25 mouse cellular contexts compared by ENCODE assay signal in genomic region chr2:78845717-78846116, GRCm38 (mm10). TPM values are rescaled to one million over a fixed set of nuclear protein-coding genes. Genes with fewer than 3 reads are reported as not detected.
DNase-seq lines count a peak whose midpoint lies in the region; ATAC-seq and TF ChIP-seq lines count a peak whose summit lies in the region.
"Had no signal": no experiment of that assay in that cellular context is flagged by ENCODE, and none has a peak within 500 bp of the region (broad histone marks: within the 10 kb centered on the region; RNA-seq: fewer than 3 reads in every experiment).

No protein-coding gene starts in this region.

- H3K4me2 ChIP-seq in forebrain, embryonic 11.5 days (ENCODE audit: low read depth, low read length, severe bottlenecking) = no peak overlapping the region
- H3K4me2 ChIP-seq: embryonic facial prominence, embryonic 13.5 days; embryonic facial prominence, embryonic 15.5 days; forebrain, embryonic 13.5 days; forebrain, embryonic 15.5 days had no signal

- peak overlapping the region; percentile 81 for H3K4me3 ChIP-seq in testis, adult 2 months (ENCODE audit: control insufficient read depth, low read depth, low read length)
- H3K4me3 ChIP-seq in MEL (ENCODE audit: control insufficient read depth in 1 of 2, insufficient read depth in 1 of 2, low read depth in 2 of 2, low read length in 2 of 2) = peak overlapping the region; percentile 53 to 71
- no peak overlapping the region for H3K4me3 ChIP-seq in forebrain, embryonic 11.5 days (ENCODE audit: low read depth, low read length)
- H3K4me3 ChIP-seq: embryonic facial prominence, embryonic 13.5 days; embryonic facial prominence, embryonic 15.5 days; forebrain, embryonic 10.5 days; forebrain, embryonic 13.5 days; forebrain, embryonic 15.5 days had no signal

- no peak overlapping the region for H3K27ac ChIP-seq in testis, adult 2 months (ENCODE audit: control insufficient read depth, insufficient read depth, low read depth, low read length)
- H3K27ac ChIP-seq in MEL (ENCODE audit: control insufficient read depth, low read depth, low read length) = peak overlapping the region; percentile 65
- no peak overlapping the region for H3K27ac ChIP-seq in forebrain, embryonic 11.5 days (ENCODE audit: low read depth, low read length)
- H3K27ac ChIP-seq: embryonic facial prominence, embryonic 13.5 days; embryonic facial prominence, embryonic 15.5 days; forebrain, embryonic 10.5 days; forebrain, embryonic 13.5 days; forebrain, embryonic 15.5 days had no signal

- no peak for TF ChIP-seq RAD21 in MEL (IDR thresholded peaks at IDR 0.05; ENCODE audit: low read depth, low read length)

- TF ChIP-seq POLR2A in testis, adult 2 months (IDR thresholded peaks at IDR 0.05; ENCODE audit: control insufficient read depth, low read depth, low read length) = no peak
- peak in 1 of 2 experiments; percentile 37; a peak in 1 of 4 replicates for TF ChIP-seq POLR2A in MEL (IDR thresholded peaks at IDR 0.05; ENCODE audit: control insufficient read depth in 1 of 2, insufficient read depth in 1 of 2, low read depth in 1 of 2, low read length in 2 of 2, poor library complexity in 1 of 2)

- WGBS in forebrain, embryonic 11.5 days = 81% methylated on average over 10 of the region's 10 CpGs

- no peak for TF ChIP-seq CTCF in testis, adult 2 months (IDR thresholded peaks at IDR 0.05; ENCODE audit: control insufficient read depth, insufficient read depth, insufficient replicate concordance, low read depth, low read length)
- no peak for TF ChIP-seq CTCF in MEL (IDR thresholded peaks at IDR 0.05 in 2 of 3, conservative IDR thresholded peaks at IDR 0.05 in 1 of 3; ENCODE audit: control insufficient read depth in 1 of 3, insufficient read depth in 1 of 3, low read depth in 2 of 3, low read length in 3 of 3, poor library complexity in 1 of 3, severe bottlenecking in 1 of 3)

- peak; percentile 55 for DNase-seq in heart, adult 11 months
- DNase-seq in heart, postnatal 25 days (ENCODE audit: low spot score) = no peak
- no peak for DNase-seq in testis, postnatal 14 days (ENCODE audit: low spot score)
- peak; percentile 65 for DNase-seq in MEL (ENCODE audit: low read depth, low spot score)
- DNase-seq in forebrain, embryonic 11.5 days (ENCODE audit: low spot score) = no peak
- DNase-seq: adrenal gland, adult 8-10 months; adrenal gland, postnatal 14 days; adrenal gland, postnatal 36 days; cerebellum, adult 11 months; cerebellum, adult 18-20 months; cerebellum, adult 8-10 months; cerebellum, adult 9-11 months; cerebellum, postnatal 14 days; cerebellum, postnatal 36 days; embryo, embryonic 11 days; forebrain, postnatal 0 days had no signal

- no peaks in the 10 kb centered on the region for H3K27me3 ChIP-seq in testis, adult 2 months (ENCODE audit: control insufficient read depth, insufficient read depth, low read length)
- no peaks in the 10 kb centered on the region for H3K27me3 ChIP-seq in MEL (ENCODE audit: control insufficient read depth in 1 of 2, insufficient read depth in 2 of 2, low read length in 2 of 2)
- no peaks in the 10 kb centered on the region for H3K27me3 ChIP-seq in forebrain, embryonic 11.5 days (ENCODE audit: control insufficient read depth, insufficient read depth, low read length)
- H3K27me3 ChIP-seq: embryonic facial prominence, embryonic 15.5 days; forebrain, embryonic 13.5 days; forebrain, embryonic 15.5 days had no signal

- no peaks in the 10 kb centered on the region for H3K9me3 ChIP-seq in MEL (replicated peaks; ENCODE audit: insufficient read depth, low read length)
- H3K9me3 ChIP-seq in forebrain, embryonic 11.5 days (ENCODE audit: control insufficient read depth, low read length) = no peaks in the 10 kb centered on the region
- H3K9me3 ChIP-seq: embryonic facial prominence, embryonic 13.5 days; embryonic facial prominence, embryonic 15.5 days; forebrain, embryonic 10.5 days; forebrain, embryonic 13.5 days; forebrain, embryonic 15.5 days; G1E had no signal

- H3K9ac ChIP-seq in MEL (ENCODE audit: control insufficient read depth, low read depth, low read length, poor library complexity, severe bottlenecking) = peak overlapping the region; percentile 55
- H3K9ac ChIP-seq in forebrain, embryonic 11.5 days (ENCODE audit: low read length) = no peak overlapping the region
- H3K9ac ChIP-seq: embryonic facial prominence, embryonic 13.5 days; embryonic facial prominence, embryonic 15.5 days; forebrain, embryonic 13.5 days; forebrain, embryonic 15.5 days; forebrain, postnatal 0 days had no signal

- no peak for ATAC-seq in cerebellum, adult (ENCODE audit: insufficient number of reproducible peaks, low FRiP score, low TSS enrichment)
- ATAC-seq in forebrain, embryonic 11.5 days (replicated peaks; ENCODE audit: low FRiP score) = no peak
- ATAC-seq: activated CD4-positive, CD25-positive, alpha-beta regulatory T cell, adult 4 months; forebrain, embryonic 13.5 days; forebrain, embryonic 15.5 days; forebrain, postnatal 0 days had no signal

- intact Hi-C loops in heart, postnatal 25 days (cut with DNase I) = no loop called here

- no peak for TF ChIP-seq EP300 in MEL (IDR thresholded peaks at IDR 0.05; ENCODE audit: low read depth in 1 of 2, low read length in 2 of 2)

- peaks cover 2% of the 10 kb centered on the region; the same call in 1 of the 2 replicates for H3K4me1 ChIP-seq in testis, adult 2 months (ENCODE audit: control insufficient read depth, insufficient read depth, low read length)
- peaks cover 5% of the 10 kb centered on the region in 2 experiments; a peak in 3 of 4 replicates for H3K4me1 ChIP-seq in MEL (ENCODE audit: control insufficient read depth in 1 of 2, insufficient read depth in 2 of 2, low read length in 2 of 2)
- no peaks in the 10 kb centered on the region for H3K4me1 ChIP-seq in forebrain, embryonic 11.5 days (replicated peaks; ENCODE audit: control insufficient read depth, insufficient read depth, low read length)
- H3K4me1 ChIP-seq: embryonic facial prominence, embryonic 13.5 days; embryonic facial prominence, embryonic 15.5 days; forebrain, embryonic 10.5 days; forebrain, embryonic 13.5 days; forebrain, embryonic 15.5 days had no signal

- no peaks in the 10 kb centered on the region for H3K79me2 ChIP-seq in MEL (ENCODE audit: control insufficient read depth, insufficient read depth, low read length, poor library complexity)

- H3K36me3 ChIP-seq in testis, adult 2 months (ENCODE audit: control insufficient read depth, insufficient read depth, low read length) = no peaks in the 10 kb centered on the region
- peaks cover 0 to 19% of the 10 kb centered on the region in 2 experiments; a peak in 2 of 4 replicates for H3K36me3 ChIP-seq in MEL (ENCODE audit: control insufficient read depth in 1 of 2, insufficient read depth in 2 of 2, low read length in 2 of 2)
- H3K36me3 ChIP-seq in forebrain, embryonic 11.5 days (ENCODE audit: control insufficient read depth, insufficient read depth, low read length) = no peaks in the 10 kb centered on the region
- H3K36me3 ChIP-seq: embryonic facial prominence, embryonic 13.5 days; embryonic facial prominence, embryonic 15.5 days; forebrain, embryonic 10.5 days; forebrain, embryonic 15.5 days; G1E had no signal

TF ChIP-seq in MEL, 35 proteins besides CTCF, POLR2A, EP300 and RAD21:
- TF ChIP-seq USF1 (IDR thresholded peaks at IDR 0.05; ENCODE audit: low read depth, low read length) = no peak
- TF ChIP-seq MAFK (IDR thresholded peaks at IDR 0.05; ENCODE audit: borderline replicate concordance, low read depth, low read length) = no peak
- peak; percentile 23; the same call in 1 of the 2 replicates for TF ChIP-seq SIN3A (IDR thresholded peaks at IDR 0.05; ENCODE audit: low read length)
- no peak for TF ChIP-seq BHLHE40 (IDR thresholded peaks at IDR 0.05; ENCODE audit: borderline replicate concordance, low read depth, low read length)

RNA-seq across cellular contexts. Expression of gene Ube2e3, which starts 22.2 kb away (rescaled TPM):
- total RNA-seq in heart, postnatal 25 days (2021) = 10 to 100 TPM; 49.0 to 49.3 TPM
- 14.8 and 16.5 TPM in 2 replicates for polyA plus RNA-seq in testis, adult 2 months (2012; rRNA removed)
- 41.9 and 49.4 TPM in 2 replicates for total RNA-seq in MEL (2012; rRNA removed)
- polyA plus RNA-seq in MEL (2012; ENCODE audit: insufficient read depth in 1 of 2, insufficient read length in 2 of 2, low read depth in 1 of 2, low replicate concordance in 2 of 2, missing spikeins in 1 of 2) = 100 to 1,000 TPM in 1 of 2 experiments, 10 to 100 TPM in 1; 99.4 to 160 TPM
- polyA plus RNA-seq in forebrain, embryonic 11.5 days (2014; fragmentation: Nextera tagmentation; extraction: Ambion mirVana) = 248 and 256 TPM in 2 replicates

Comparison
In these comparisons a context has a peak if more than half of its experiments do, and no peak if none do; other contexts are left out.
1. DNase-seq: peak in heart, adult 11 months (single experiment) and MEL (single experiment); none in heart, postnatal 25 days (single experiment), testis, postnatal 14 days (single experiment) and forebrain, embryonic 11.5 days (single experiment).